Mouse (Mus musculus): ENCODE measurements around the gene Rpl39.

DNA sequence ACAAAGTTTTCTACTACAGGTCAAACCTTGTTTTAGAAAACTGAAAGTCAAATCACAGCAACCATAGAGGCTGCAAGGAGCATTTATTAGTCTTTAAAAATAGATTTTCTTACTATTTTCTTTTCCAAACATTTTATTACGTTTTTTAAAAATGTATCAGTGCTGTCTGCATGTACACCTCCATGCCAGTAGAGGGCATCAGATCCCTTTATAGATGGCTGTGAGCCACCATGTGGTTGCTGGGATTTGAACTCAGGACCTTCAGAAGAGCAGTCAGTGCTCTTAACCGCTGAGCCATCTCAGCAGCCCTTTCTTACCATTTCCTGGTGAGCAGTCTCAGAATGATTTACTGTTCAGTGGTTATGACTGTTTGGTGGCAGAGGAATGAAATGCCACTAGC is 18.6 kb upstream of the Rpl39 start:
- TF ChIP-seq CTCF (IDR thresholded peaks at IDR 0.05; ENCODE audit: insufficient read depth, low read length) (no peak), POLR2A (IDR thresholded peaks at IDR 0.05; ENCODE audit: borderline replicate concordance, extremely low read depth, low read depth, low read length) (no peak)
